Mouse (Mus musculus): ENCODE results near the gene Tmem140. TPM values are rescaled to one million over a fixed set of nuclear protein-coding genes. Genes with fewer than 3 reads are reported as not detected.

Gene Tmem140
- total RNA-seq (2021) = 22.5 and 28.9 TPM in 2 replicates
- long read RNA-seq, experiment 1, transcript Tmem140-201 (2 exons, 2,614 nt) = major isoform, 28 of 32 reads
- long read RNA-seq, experiment 1, partial matches to known transcripts = 1 of 32 reads
- long read RNA-seq, experiment 1, other reads (novel, unspliced or antisense) = 2 of 32 reads
- long read RNA-seq, experiment 2, transcript Tmem140-201 (2 exons, 2,614 nt) = major isoform, 28 of 32 reads
- long read RNA-seq, experiment 2, partial matches to known transcripts = 0 of 32 reads
- long read RNA-seq, experiment 2, other reads (novel, unspliced or antisense) = 3 of 32 reads

DNA sequence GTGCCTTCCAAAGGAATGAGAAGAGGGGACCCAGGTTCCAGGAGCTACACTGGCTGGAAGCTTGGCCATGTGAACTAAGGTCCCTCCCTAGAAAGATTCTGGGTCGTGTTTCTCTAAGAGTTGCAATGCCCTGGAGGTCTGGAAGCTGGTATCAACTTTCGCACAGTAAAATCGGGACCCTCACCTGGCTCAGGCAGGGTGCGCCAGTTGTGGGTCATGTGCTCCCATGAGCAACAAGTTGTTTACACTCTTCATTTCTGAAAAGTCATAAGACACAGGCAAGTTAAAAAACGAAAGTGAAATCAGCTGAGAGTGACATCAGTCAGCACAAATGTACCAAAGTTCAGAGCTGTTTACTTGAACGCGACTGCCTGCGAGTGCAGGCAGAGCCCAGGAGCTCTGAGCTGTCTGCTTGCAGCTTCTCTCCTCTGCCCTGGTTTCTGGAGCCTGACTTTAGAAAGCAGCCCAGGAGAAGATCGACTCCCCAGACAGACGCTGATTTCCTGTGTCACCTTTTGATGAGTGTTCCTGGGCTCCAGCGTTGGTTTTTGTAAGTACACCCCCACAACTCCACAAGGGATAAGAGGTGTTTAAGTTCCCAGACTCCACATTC is at the start of gene Tmem140:
TSS of gene Tmem140 (plus strand) at position 356 of the 613 bp plus-strand sequence.
- DNase-seq = peak; percentile 67

DNA sequence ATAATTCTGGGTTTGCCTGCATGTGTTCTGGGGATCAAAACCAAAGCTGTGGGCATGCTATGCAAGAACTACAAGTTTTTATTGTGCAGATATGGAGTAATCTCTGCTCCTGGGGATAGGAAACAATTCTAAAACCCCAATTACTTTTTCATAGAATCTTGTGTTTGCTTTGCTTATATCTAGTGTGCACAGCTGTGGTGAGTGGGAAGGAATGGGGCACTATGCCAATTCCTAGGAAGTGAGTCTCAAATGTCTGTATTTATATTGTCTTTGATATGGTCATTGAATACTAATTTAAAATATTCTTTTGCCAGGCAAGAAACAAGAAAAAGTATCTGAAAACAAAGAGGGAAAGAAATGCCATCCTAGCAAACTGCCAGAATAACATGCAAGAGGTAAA is 38.5 kb upstream of the Tmem140 start:
- DNase-seq = no peak

DNA sequence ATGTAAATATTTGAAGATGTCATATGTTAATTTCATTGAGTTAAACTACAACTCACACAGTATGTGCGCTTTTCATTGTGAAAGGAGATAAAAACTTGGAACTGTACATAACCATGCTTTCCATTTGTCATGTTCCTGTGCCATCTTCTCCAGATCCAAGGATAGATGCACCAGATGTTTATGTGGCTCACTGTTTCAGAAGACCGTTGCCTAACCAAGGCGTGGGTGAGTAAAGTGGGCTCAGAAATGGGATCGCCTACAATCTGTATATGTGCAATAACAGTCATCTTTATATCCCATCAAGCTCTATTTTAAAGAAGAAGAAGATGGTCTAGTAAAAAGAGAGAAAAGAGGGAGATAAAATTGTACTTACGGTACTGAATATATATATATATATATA is 30.6 kb upstream of the Tmem140 start:
- DNase-seq = no peak

DNA sequence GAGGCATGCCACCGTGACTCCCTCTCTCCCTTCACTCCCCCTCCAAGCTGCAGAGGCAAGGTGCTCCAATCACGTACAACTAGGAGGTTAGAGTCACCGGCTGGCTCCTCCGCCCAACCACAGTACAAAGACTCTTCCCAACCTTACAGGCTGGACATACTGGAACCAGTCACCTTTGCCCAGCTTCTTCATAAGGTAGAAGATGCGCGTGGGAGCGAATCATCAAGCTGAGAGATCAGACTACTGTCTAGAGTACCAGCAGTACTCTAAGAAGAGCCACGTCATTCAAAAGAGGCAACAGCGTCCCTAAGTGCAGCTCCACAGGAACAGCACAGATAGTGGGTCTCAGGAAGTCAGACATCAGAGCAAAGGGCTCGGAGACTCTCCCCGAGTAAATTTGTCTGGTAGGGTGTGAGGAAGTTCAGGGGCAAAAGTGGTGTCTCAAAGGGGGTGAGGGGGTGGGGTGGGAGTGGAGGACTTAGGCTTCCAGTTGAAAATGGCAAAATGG is 1.3 kb upstream of the Tmem140 start:
- DNase-seq = no peak

DNA sequence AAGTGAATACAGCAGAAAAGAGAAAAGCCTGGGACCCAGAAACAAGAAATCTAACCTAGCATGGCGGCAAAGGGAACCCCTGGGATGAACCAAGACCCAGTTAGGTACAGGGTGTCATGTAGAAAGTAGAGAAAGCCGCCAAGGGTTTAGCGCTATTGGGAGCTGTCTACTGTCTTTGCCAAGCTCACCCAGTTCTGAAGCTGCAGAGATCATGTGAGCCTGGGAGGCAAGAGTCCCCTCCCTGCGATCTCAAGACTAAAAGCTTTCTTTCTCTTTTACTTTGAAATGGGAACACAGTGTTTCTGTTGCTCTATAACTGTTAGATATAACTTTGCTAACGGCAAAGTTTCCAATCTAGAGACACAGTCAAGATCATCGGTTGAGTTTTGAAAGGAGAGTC is 565 bp upstream of the Tmem140 start:
- DNase-seq = peak; percentile 58

DNA sequence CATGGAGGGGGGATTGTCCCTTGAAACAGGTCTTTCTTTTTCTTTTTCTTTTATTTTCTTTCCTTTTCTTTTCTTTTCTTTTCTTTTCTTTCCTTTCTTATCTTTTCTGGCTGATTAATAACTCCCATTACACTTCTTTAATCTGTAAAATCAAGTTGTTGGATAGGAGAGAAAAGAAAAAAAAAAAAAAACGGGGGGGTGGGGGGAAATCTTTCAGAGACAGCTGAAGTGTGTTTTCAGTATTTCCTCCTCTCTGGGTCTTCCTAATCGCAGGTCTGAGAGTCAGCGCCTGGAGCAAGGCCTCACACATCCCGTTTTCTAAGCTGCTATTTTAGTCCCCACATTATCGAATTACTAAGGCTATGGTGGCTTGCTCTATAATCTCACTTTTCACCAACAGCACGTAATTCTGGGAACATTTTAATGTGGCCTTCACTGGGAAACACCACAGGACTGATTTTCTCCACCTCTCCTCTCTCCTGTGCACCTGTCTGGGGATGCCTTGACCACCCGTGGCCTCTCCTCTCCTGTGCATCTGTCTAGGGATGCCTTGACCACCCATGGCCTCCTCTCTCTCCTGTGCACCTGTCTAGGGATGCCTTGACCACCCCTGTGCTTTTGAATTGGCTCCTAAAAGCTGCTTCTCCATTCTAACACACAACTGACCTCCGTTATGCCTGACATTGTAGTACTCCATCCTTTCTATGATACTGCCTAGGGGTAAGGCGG is 1.0 kb downstream of the Tmem140 start:
- DNase-seq = no peak

DNA sequence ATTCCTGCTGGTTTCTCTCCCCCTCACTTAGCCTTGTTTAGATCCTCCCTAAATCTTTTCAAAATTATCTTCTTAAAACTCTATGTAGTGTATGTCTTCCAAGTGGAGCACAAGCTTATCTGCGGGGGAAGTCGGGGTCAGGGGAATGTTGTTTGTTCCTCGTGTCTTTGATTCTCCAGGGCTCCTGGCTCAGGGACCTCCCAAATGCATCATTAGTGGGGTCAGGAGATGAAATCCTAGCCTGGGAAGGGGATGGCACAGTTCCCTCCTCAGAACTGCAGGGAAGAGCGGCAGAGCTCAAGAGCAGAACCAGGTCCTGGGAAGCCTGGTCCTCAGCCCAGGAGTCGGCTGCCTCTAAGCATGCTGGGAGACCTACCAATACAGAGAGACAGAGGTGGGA is 2.3 kb downstream of the Tmem140 start:
- no peak for DNase-seq

DNA sequence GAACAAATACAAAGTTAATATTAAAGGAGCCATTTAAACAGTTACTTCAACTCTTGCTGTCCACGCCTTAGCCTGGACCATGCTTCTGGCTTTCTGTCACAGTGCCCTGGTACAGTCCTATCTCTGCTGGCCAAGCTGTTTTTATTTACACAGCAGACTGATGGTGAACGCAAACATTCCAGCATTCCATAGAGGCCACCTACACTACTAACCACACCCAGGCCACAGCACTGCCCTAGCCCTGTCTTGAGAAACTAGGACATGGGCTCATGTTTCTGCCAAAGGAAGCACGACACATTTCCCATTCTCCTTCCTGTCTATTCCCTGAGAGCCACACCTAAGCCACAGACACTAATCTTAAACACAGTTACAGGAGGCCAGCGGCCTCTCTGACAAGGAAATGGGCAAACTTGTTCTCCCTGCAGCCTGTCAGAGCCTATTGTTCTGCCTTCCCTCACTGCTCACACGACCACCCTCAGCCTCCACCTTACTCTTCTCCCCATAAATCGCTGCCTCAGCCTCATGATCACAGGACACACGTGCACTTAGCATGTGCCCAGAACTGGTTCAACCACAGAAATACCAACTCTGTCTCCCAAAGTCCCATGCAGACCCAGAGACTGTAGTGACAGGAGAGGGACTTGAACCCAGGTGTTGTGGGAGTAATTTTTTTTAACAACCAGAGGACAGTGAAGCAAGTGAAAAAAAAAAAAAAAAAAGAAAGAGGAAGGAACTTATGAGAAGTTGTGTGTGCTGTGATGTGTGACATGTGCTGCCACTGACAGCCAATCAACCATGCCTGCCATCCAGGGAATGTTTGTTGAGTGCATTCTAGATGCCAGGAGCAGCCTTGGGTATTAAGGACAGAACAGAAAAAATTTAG is 3.0 kb downstream of the Tmem140 start:
- DNase-seq = no peak

DNA sequence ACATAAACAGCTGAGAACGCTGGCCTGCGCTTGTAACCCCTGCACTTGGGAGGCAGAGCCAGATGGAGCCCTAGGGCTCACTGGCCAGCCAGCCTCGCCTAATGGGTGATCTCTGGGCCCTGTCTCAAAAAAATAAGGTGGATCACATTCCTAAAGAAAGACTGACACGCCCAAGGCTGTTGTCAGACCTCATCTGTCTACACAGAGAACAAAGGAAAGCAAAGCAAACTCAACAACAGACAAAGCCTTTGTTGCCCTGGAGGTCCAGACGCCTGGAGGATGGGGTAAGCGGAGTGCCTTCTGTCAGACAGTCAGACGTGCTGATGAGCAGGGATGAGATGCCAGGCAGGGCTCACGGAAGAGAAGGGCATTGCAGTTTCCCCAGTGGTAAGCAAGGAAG is 3.8 kb downstream of the Tmem140 start:
- DNase-seq = no peak

DNA sequence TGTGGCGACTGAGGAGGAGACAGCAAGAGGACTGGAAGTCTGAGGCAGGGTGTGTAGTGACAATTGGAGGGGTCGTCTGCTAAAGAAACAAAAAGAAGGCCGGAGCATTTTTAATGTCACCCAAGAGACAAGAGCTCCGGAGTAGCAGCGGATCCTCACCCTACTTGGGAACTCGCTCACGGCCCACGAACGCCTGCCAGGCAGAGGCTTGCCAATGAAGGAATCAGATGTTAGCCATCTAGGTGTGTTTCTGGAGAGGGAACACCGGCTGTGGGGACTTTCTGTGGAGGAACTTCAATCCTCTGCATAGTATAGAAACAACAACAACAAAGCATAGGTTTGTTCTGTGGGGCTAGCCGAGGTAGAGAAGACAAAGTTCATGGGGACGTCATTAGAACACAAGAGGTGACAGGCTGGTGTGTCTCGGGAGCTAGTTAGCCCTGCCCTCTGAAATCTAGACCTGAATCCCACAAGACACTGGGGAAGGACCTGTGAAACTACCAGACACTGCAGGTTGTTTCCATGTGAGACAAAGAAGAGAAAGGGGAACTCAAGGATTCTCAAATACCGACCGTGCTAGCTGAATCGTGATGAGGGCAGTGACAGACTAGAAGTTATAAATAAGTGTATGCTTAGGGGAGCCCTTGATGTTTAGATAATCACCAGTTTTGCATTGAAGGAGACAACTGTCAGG is 4.5 kb downstream of the Tmem140 start:
- no peak for DNase-seq

DNA sequence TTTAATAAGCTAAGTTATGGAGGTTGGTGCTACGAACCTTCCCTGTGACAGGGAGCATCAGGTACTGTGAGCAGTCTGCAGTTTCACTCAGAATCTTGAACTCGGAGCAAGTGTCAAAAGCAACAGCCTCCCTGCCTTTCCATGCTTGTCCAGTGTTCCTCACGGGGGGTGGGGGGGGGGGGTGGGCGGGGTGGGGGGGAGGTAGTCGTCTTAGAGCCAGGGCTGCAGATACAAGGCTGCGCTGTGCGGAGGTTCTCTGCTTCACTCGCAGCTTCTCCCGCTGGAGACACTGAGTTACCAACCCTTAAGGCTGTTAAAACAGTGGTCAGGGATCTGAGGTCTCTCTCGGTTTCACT is 5.0 kb downstream of the Tmem140 start:
- DNase-seq = no peak

DNA sequence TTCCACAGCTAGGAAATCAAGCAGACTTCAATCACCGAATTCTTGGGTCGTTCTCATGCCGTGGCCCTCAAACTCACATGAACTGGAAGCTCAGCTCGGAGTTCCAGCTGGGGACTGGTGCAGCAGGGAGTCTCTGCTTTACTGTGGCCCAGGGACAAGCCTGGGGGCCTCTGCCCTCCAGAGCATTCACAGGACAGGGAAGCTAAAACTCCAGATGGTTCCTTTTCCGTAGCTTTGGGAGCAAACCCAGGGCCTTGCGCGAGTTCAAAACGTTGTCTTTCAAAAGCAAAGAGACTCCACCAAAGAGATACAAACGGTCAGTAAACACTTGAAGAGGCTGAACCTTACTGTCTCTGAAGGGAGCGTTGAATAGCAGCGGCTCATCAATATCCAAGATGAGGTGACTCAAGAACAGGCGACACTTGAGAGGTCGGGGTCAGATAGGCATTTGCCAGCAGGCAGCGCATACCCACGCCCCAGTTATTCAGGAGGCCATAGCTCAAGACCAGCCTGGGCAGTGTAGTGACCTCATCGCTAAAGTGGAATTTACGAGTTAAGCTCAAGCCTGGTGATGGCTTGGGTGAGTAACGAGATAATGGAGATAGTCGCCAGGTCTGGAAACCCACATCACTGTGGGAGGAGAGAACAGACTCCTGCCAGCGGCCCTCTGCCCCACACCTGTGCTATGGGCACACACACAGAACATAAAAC is 5.7 kb downstream of the Tmem140 start:
- no peak for DNase-seq

DNA sequence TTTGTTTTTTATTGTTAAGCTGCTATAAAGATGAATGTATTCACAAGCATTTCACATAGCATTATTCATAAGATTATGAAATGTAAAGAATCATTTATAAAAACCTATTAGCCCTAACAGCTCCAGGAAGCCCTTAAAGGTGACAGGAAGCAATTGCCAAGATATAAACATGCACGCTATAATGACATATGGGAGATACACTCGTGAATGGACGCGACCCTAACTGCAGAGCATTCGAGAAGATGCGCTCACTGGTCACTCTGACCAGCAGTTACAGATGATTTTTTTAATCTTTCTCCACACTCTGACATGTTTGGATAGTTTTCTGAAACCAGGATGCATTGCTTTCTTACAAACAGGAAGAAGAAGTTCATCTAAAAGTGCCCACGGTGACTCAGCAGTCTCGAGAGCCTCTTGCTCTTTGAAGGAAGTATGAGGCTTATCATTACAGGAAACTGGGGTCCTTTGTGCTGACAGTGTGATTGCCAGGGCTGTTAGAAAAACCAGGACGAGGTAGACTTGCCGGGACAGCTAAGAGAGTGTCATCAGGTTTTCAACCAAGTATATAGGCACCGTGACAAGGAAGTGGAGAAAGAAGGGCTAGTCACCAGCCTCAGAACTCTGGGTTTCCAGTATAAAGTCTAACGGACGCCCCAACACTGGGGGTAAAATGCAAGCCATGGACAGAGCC is 6.4 kb downstream of the Tmem140 start:
- no peak for DNase-seq

DNA sequence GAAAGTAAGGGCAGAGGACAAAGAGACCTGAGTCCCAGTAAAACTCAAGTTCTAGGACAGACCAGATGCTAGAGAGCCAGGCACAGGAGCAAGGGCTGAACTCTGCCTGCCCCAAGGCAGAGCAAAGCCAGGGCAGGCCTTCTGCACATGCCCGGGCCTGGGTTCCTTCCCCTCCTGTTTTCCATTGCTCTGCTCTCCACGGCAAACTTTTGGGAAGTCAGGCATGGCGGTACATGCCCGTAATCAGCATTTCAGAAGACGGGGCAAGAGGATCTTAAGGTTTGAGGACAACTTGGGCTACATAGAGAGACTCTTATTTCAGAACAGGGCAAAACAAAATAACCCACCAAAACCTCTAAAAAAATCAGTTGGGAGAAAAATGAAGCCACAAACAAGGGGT is 7.2 kb downstream of the Tmem140 start:
- DNase-seq = no peak

DNA sequence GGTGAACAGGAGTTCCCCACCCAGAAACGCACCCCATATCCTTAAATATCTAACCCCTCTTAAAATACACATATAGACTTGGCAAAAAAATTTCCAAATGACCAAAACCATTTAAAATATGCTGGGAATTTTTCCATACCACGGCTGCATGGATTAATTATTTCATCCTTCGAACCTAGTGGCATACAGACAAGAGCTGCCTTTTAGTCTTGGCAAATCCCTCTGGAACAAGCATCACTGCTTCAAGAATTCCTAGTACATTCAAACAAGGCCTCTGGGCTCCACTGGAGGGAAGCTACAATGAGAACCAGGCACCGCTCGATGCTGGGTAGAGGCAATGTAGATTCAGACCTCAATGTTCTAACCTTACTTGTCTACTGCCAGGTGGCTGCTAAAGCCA is 7.8 kb downstream of the Tmem140 start:
- no peak for DNase-seq

DNA sequence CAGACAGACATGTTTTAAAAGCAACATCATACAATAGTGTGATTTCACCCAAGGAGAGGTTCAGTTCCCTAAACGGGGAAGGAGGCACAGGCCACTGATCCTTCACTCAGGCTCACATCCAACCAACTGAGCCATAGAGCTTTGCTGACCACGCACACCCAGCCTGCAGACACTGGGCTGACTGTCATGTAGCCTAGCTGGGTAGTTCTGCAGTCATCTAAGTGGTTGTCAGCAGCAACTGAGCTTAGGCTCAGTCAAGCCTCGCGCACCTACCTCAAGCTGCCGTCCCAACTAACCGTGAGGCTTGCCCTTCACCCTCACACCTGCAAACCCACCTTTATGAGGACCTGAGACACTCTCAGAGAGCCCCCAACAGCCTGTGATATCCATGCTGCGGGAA is 9.0 kb downstream of the Tmem140 start:
- DNase-seq = no peak

DNA sequence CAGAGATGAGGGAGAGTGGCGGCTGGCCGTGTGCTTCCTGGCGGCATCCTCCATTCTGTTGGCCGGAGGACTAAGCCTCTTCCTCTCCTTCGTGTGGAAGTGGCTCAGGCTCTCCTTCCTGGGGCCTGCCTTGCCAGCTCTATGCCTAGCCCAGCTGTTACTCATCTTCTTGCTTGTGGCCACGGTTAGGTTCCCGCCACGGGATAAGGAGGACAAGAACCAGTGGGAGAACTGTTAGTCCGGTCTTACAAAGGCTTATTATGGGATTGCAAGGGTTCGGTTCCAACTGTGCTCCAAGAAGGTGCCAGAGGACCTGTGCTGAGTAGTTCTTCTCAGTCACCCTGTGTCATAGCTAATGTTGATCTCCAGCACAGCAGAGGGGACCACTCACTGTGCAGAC is 9.9 kb downstream of the Tmem140 start:
- DNase-seq = no peak

DNA sequence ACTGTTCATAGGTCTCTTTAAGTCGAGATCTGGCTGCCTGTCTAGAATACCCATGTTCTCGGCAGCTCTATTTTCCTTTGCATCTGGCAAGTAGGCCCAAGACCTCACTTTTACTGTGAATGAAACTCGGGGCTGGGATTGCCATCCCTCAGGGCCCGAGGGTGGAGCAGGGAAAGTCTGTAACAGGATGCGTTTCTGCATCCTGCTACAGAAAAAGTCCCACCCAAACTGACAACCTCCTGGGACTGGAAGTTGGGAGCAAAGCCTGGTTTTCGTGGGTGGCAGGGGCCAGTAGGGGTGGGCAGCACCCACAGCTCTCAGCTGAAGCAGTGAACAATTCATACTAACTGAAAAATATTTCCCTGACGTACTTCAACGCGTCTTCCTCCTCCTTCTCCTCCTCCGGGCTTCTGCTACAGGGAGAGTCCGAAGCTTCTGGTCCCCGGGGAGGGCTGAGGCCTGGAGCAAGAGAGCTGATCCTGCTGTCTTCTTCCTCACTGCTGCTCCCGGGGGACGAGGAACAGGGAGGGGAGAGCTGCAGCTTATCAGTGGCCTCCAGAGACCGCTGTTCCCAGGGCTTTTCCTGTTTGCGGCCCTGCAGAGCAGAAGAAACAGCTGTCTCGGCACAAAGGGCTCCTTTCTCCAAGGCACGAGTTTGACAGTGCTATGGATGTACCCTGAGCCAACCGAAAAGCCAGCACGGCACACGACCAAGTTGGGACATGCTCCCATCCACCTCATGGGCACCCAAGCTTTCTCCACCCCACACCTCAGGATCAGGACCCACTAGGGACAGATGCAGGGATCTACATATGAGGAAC is 11.4 kb downstream of the Tmem140 start:
- peak; percentile 75 for DNase-seq

DNA sequence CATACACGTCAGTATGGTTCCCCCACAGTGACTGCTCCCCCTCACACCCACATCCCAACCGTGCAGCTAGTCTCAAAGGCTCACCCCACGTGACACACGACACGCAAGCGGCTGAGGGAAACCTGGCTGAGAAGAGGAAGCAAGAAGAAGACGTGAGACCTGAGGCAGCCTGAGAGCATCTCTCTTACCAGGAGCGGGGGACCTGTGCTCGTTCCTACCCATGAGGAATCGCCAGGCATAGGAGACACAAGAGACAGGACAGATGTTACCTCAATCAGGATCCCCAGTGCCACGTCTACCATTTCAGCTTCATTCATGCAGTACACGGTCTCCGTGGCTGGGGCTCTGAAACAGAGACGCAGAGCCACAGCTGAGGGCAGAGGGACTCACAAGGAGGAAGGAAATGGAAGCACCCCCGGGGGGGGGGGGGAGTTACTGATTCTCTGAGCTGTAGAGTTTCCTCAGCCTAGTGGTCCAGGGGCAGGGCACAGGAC is 12.4 kb downstream of the Tmem140 start:
- DNase-seq = peak; percentile 33

All from adrenal gland, postnatal 14 days (tissue).